Mouse (Mus musculus) ES-E14 (cell line): ENCODE results near the gene Krtap5-3.

Source experiments
- CHD2 ChIP-seq: IDR thresholded peaks from 2 replicates; pipeline ENCODE4 v1.6.1; 2014; ENCODE audit warnings: mild to moderate bottlenecking, low read depth, low read length, inconsistent platforms
- HCFC1 ChIP-seq: IDR thresholded peaks from 2 replicates; pipeline ENCODE4 v1.6.1; 2012; ENCODE audit warnings: low read length, inconsistent platforms, borderline replicate concordance; ENCODE audit not compliant: insufficient read depth
- MAFK ChIP-seq: IDR thresholded peaks from 2 replicates; pipeline ENCODE4 v1.6.1; 2014; ENCODE audit warnings: mild to moderate bottlenecking, low read depth, low read length, inconsistent platforms; ENCODE audit not compliant: insufficient read depth
- ZC3H11A ChIP-seq: IDR thresholded peaks from 2 replicates; pipeline ENCODE4 v1.6.1; 2012; ENCODE audit warnings: low read depth, mild to moderate bottlenecking, inconsistent platforms, low read length, borderline replicate concordance
- ZNF384 ChIP-seq: IDR thresholded peaks from 2 replicates; pipeline ENCODE4 v1.6.1; 2012; ENCODE audit warnings: low read depth, low read length, inconsistent platforms

- TF ChIP-seq ZNF384 = no peak
- no peak for TF ChIP-seq ZC3H11A
- TF ChIP-seq CHD2 = no peak
- no peak for TF ChIP-seq HCFC1
- TF ChIP-seq MAFK = no peak
Measured at GRCm38 (mm10) chr7:142159366-142159765, 41.8 kb upstream of the Krtap5-3 start.
